Mouse (Mus musculus): ENCODE measurements around the gene Dut. TPM values are rescaled to one million over a fixed set of nuclear protein-coding genes. Genes with fewer than 3 reads are reported as not detected.
A peak's percentile ranks its signal among the peaks of the same experiment; 100 is the strongest.

Gene Dut
- total RNA-seq, 2 experiments from 2014 or later = 6.8 TPM

DNA sequence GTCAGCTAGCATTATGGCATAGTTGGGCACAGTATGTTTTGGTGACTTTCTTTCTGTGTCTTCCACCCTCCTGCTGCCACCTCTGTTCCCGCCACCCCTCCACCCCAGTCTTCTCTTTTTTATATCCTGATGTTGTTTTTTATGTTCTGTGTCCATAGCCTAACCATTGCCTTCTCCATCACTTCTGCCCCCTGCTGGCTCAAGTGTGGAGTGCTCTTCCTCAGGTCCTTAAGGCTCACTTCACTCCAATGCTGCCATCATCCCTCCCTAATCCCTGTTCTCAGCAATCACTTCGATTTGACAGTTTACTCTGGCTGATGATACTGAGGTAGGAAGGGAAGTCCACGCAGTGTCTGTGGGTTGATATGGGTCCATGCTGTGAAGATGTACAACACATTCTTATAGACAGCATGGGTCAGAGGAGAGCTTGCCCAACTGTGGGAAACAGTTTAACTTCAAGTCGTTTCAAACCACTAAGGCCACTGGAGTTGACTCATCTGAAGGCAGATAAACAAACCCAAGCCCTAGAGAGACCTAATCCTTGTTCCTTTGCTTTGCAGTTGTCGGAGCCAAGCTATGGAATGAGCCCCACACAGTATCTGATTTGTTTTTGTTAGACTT lies 56.9 kb downstream of the Dut start:
- no peak for DNase-seq (ENCODE audit: low spot score)

DNA sequence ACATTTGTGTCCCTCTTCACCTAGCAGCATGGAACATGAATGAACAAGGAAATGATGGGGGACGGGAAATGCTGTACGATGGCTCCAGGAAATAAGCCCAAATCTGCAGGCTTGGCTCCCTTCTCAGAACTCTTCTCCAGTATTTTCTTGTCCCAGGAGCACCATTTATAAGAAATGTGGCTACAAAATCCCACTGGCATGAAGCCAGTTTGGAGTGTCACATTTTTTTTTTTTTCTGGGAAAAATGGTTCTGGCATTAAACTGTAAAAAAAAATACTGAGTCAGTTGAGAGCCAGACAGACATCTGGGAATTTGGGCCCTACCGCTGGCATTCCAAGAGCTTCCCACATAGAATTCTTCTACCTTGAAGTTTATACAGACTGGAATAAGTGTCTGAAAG lies 57.8 kb downstream of the Dut start:
- peak; percentile 43 for DNase-seq (ENCODE audit: low spot score)

DNA sequence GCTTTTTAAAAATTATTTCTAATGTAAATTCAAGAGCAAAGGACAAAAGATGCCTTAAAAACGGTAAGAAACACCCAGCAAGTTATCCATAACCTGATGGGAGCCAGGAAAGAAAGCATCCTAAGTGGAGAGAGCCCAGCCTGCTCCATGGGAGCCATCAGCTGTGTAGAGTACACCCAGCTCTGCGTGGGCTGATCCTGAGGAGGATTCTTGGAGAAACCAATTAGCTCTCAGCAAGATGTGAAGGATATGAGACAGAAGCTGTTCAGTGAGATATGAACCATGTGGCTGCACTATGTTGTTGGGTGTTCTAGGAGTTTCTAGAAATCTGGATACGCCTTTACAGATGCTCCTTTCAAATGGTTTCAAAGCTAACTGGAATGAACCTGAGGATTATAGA lies 58.7 kb downstream of the Dut start:
- no peak for DNase-seq (ENCODE audit: low spot score)

Other genes with a start within 250 kb of the Dut start
- gene Slc24a5, start 179.1 kb upstream of the Dut start, total RNA-seq (2021) = not detected
- 1 to 10 TPM; 1.5 to 2.2 TPM for gene Myef2, start 123.5 kb upstream of the Dut start, total RNA-seq (2021)
- not detected for gene Ctxn2, start 110.5 kb upstream of the Dut start, total RNA-seq (2021)
- not detected for gene Slc12a1, start 94.7 kb upstream of the Dut start, total RNA-seq (2021)